Mouse (Mus musculus): ENCODE measurements at regions not wholly inside any gene's neighbourhood (a gene's known extent, or its start where the extent isn't known, plus 50 kb on each side); places are given as distances from the start of the nearest gene placed in this dataset.

- DNase-seq (ENCODE audit: low spot score) = no peak
- Histone ChIP-seq H3K27ac (replicated peaks; ENCODE audit: low read depth, low read length) (no peak overlapping the region), H3K36me3 (ENCODE audit: control insufficient read depth, insufficient read depth, low read length) (no peaks in the 10 kb centered on the region), H3K27me3 (replicated peaks; ENCODE audit: control insufficient read depth, insufficient read depth, low read length) (peaks cover 49% of the 10 kb centered on the region), H3K9ac (ENCODE audit: low read depth, low read length) (no peak overlapping the region), H3K9me3 (ENCODE audit: control insufficient read depth, low read length) (no peaks in the 10 kb centered on the region), H3K4me2 (ENCODE audit: low read depth, low read length) (peak overlapping the region; percentile 23; the same call in 1 of the 2 replicates), H3K4me3 (ENCODE audit: low read depth, low read length) (peak overlapping the region; percentile 14; the same call in 1 of the 2 replicates), H3K4me1 (ENCODE audit: control insufficient read depth, insufficient read depth, low read length) (no peaks in the 10 kb centered on the region; the same call in 1 of the 2 replicates)
- no peak for ATAC-seq (ENCODE audit: low read depth)
- 65% methylated on average over 2 of the region's 2 CpGs for WGBS
These were observed 55.9 kb upstream of the Ifne start for GRCm38 (mm10) chr4:88935901-88936300.

GRCm38 (mm10) chr4:88935316-88935715 lies 55.3 kb upstream of the Ifne start:
- H3K4me2 ChIP-seq (ENCODE audit: low read depth, low read length) = peak overlapping the region; percentile 23
- 50% methylated on average over 7 of the region's 7 CpGs for WGBS
- H3K4me3 ChIP-seq (ENCODE audit: low read depth, low read length) = peak overlapping the region; percentile 14; the same call in 1 of the 2 replicates

GRCm38 (mm10) chr4:88934266-88935025 lies 54.4 kb upstream of the Ifne start:
- DNase-seq (ENCODE audit: low spot score) = no peak
- no peaks in the 10 kb centered on the region for H3K9me3 ChIP-seq (ENCODE audit: control insufficient read depth, low read length)
- no peak for ATAC-seq (ENCODE audit: low read depth)
- H3K4me2 ChIP-seq (ENCODE audit: low read depth, low read length) = peak overlapping the region; percentile 3; the same call in 1 of the 2 replicates
- no peak overlapping the region for H3K27ac ChIP-seq (replicated peaks; ENCODE audit: low read depth, low read length)
- no peaks in the 10 kb centered on the region for H3K36me3 ChIP-seq (ENCODE audit: control insufficient read depth, insufficient read depth, low read length)
- H3K4me3 ChIP-seq (ENCODE audit: low read depth, low read length) = no peak overlapping the region; the same call in 1 of the 2 replicates
- H3K9ac ChIP-seq (ENCODE audit: low read depth, low read length) = no peak overlapping the region
- H3K4me1 ChIP-seq (ENCODE audit: control insufficient read depth, insufficient read depth, low read length) = no peaks in the 10 kb centered on the region; the same call in 1 of the 2 replicates
- H3K27me3 ChIP-seq (replicated peaks; ENCODE audit: control insufficient read depth, insufficient read depth, low read length) = peaks cover 45% of the 10 kb centered on the region
- 72% methylated on average over 8 of the region's 8 CpGs for WGBS

More at GRCm38 (mm10) chr4:88935316-88935715, 55.3 kb upstream of the Ifne start:
- Histone ChIP-seq H3K9me3 (ENCODE audit: control insufficient read depth, low read length) (no peaks in the 10 kb centered on the region), H3K36me3 (ENCODE audit: control insufficient read depth, insufficient read depth, low read length) (no peaks in the 10 kb centered on the region), H3K4me1 (ENCODE audit: control insufficient read depth, insufficient read depth, low read length) (no peaks in the 10 kb centered on the region; the same call in 1 of the 2 replicates), H3K9ac (ENCODE audit: low read depth, low read length) (no peak overlapping the region), H3K27me3 (replicated peaks; ENCODE audit: control insufficient read depth, insufficient read depth, low read length) (peaks cover 49% of the 10 kb centered on the region), H3K27ac (replicated peaks; ENCODE audit: low read depth, low read length) (no peak overlapping the region)
- ATAC-seq (ENCODE audit: low read depth) (no peak), DNase-seq (ENCODE audit: low spot score) (no peak)

DNA sequence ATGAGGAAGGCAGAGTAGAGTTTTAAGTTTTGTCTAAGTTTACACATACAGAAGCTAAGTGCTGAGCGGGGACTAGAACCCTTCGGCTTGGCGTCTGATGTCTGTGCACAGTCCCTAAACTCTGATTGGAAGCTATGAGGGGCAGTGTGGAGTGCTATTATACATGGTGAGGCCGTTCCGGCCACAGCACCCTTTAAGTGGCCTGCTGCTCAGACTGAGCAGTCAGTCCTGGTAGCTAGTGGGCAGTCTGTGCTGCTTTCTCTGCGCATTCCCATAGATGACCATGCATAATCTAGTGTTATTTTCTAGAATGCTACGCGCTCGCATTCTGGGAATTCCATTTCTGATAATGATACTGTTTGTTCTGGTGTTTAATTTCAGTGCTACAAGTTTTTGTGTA lies 51.2 kb upstream of the Ifne start:
- peaks cover 19% of the 10 kb centered on the region for H3K27me3 ChIP-seq (replicated peaks; ENCODE audit: control insufficient read depth, insufficient read depth, low read length)

More for the DNA sequence above, 51.2 kb upstream of the Ifne start:
- no peak for DNase-seq (ENCODE audit: low spot score)
- H3K4me3 ChIP-seq (ENCODE audit: low read depth, low read length) = no peak overlapping the region
- ATAC-seq (ENCODE audit: low read depth) = no peak
- H3K27ac ChIP-seq (replicated peaks; ENCODE audit: low read depth, low read length) = no peak overlapping the region
- 86% methylated on average over 9 of the region's 9 CpGs for WGBS
- no peaks in the 10 kb centered on the region for H3K9me3 ChIP-seq (ENCODE audit: control insufficient read depth, low read length)
- no peak overlapping the region for H3K4me2 ChIP-seq (ENCODE audit: low read depth, low read length)
- H3K4me1 ChIP-seq (ENCODE audit: control insufficient read depth, insufficient read depth, low read length) = no peaks in the 10 kb centered on the region; the same call in 1 of the 2 replicates
- H3K36me3 ChIP-seq (ENCODE audit: control insufficient read depth, insufficient read depth, low read length) = no peaks in the 10 kb centered on the region
- H3K9ac ChIP-seq (ENCODE audit: low read depth, low read length) = no peak overlapping the region

Measured in embryonic facial prominence, embryonic 14.5 days (tissue).